Mouse (Mus musculus): ENCODE results near the gene Tgfbr3. TPM values are rescaled to one million over a fixed set of nuclear protein-coding genes. Genes with fewer than 3 reads are reported as not detected.

The Tgfbr3 gene
- polyA plus RNA-seq, 1 experiment from 2014 or later = 10.3 TPM

DNA sequence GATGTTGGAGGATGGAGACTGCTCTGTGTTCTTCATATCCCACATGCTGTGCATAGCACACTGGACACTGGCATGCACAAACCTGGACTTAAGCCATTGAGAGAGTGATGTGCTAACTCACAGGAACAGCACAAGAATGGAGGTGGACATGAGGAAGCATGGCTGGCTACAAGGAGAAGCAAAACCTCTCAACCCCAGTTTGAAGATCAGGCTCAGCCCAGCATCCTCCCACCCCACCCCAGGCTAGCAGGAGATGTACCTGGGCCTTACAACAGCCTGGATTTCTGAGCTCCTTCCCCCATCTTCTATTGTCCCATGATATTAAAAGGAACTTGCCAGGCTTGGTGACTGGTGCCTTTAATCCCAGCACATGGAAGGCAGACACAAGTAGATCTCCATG is 126.1 kb downstream of the Tgfbr3 start:
- no peak overlapping the region for H3K4me2 ChIP-seq (replicated peaks)
- H3K27me3 ChIP-seq = 0 out of 2 replicates have a peak, but pooled peaks cover 10% of the 10 kb centered on the region
- H3K4me3 ChIP-seq = no peak overlapping the region
- H3K27ac ChIP-seq (replicated peaks) = no peak overlapping the region
- H3K9me3 ChIP-seq = no peaks in the 10 kb centered on the region
- no peak for ATAC-seq (ENCODE audit: low FRiP score, low read depth)
- H3K9ac ChIP-seq (replicated peaks) = no peak overlapping the region
- H3K4me1 ChIP-seq = peaks cover 24% of the 10 kb centered on the region
- no peaks in the 10 kb centered on the region for H3K36me3 ChIP-seq

- no peak for ATAC-seq (ENCODE audit: low FRiP score, low read depth)
- no peak overlapping the region for H3K4me3 ChIP-seq
- H3K4me1 ChIP-seq = peaks cover 20% of the 10 kb centered on the region
- H3K9me3 ChIP-seq = no peaks in the 10 kb centered on the region
- H3K9ac ChIP-seq (replicated peaks) = no peak overlapping the region
- 0 out of 2 replicates have a peak, but pooled peaks cover 10% of the 10 kb centered on the region for H3K27me3 ChIP-seq
- WGBS = 85% methylated on average over 6 of the region's 6 CpGs
- no peaks in the 10 kb centered on the region for H3K36me3 ChIP-seq
- no peak overlapping the region for H3K27ac ChIP-seq (replicated peaks)
- no peak overlapping the region for H3K4me2 ChIP-seq (replicated peaks)
These were observed 126.6 kb downstream of the Tgfbr3 start for GRCm38 (mm10) chr5:107162812-107163211.

DNA sequence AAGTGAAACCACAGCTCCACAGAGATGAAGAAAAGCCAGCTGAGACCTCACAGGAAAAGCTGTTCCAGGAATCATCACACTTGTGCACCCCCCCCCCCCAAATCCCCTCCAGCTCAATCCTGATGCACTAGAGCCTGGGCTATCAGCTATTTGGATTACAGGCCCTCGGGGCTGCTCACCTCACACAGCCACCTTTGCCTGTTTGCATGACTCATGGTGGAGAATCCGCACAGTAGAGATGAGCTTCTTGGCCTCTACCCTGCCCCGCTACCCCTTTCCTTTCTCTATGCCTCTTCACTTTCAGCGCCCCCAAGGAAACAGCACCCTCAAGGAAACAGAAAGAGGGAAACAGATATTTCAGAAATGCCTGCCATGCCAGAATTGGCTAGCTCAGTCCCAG is 127.1 kb downstream of the Tgfbr3 start:
- no peak for ATAC-seq (ENCODE audit: low FRiP score, low read depth)
- Histone ChIP-seq H3K4me3 (no peak overlapping the region), H3K27ac (replicated peaks) (no peak overlapping the region), H3K4me2 (replicated peaks) (no peak overlapping the region), H3K36me3 (no peaks in the 10 kb centered on the region), H3K4me1 (peaks cover 15% of the 10 kb centered on the region), H3K9me3 (no peaks in the 10 kb centered on the region), H3K27me3 (0 out of 2 replicates have a peak, but pooled peaks cover 9% of the 10 kb centered on the region), H3K9ac (replicated peaks) (no peak overlapping the region)
- WGBS = 81% methylated on average over 4 of the region's 4 CpGs

- H3K27me3 ChIP-seq = no peaks in the 10 kb centered on the region
- WGBS = 87% methylated on average over 8 of the region's 8 CpGs
- no peak for ATAC-seq (ENCODE audit: low FRiP score, low read depth)
These were observed 129.2 kb downstream of the Tgfbr3 start for GRCm38 (mm10) chr5:107159914-107160890.

DNA sequence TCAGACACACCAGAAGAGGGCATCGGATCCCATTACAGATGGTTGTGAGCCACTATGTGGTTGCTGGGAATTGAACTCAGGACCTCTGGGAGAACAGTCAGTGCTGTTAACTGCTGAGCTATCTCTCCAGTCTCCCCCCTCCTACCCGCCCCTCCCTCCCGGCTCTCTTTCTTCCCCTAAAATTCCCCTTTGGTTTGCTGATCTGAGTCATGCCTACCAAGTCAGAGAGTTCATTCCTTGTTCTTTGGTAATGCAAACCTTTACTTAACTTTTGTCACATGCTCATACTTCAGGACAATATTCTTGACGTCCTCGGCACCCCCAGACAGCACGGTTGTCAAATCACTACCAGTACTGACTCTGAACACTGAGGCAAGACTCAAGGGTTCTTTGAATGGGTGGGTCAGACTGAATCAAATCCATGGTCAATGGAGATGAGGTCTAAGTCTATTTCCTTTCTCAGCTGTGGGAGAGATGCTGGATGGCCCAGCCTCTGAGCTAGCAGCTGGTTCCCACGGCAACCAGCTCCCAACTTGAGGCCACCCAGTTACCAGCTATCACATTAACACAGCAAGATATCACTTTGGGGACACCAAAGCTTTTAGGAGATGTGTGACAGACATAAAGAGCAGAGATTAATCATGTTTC is 130.8 kb downstream of the Tgfbr3 start:
- 63% methylated on average over 7 of the region's 7 CpGs for WGBS
- Histone ChIP-seq H3K36me3 (no peaks in the 10 kb centered on the region), H3K27me3 (no peaks in the 10 kb centered on the region), H3K4me3 (no peak overlapping the region), H3K4me1 (peaks cover 6% of the 10 kb centered on the region; the same call in 1 of the 2 replicates), H3K9ac (replicated peaks) (no peak overlapping the region), H3K9me3 (no peaks in the 10 kb centered on the region), H3K4me2 (replicated peaks) (no peak overlapping the region), H3K27ac (replicated peaks) (no peak overlapping the region)
- peak; percentile 75 for ATAC-seq (ENCODE audit: low FRiP score, low read depth)

More at GRCm38 (mm10) chr5:107159914-107160890, 129.2 kb downstream of the Tgfbr3 start:
- Histone ChIP-seq H3K27ac (replicated peaks) (no peak overlapping the region), H3K36me3 (no peaks in the 10 kb centered on the region), H3K9ac (replicated peaks) (no peak overlapping the region), H3K4me2 (replicated peaks) (no peak overlapping the region), H3K4me3 (no peak overlapping the region), H3K4me1 (peaks cover 6% of the 10 kb centered on the region; the same call in 1 of the 2 replicates), H3K9me3 (no peaks in the 10 kb centered on the region)

DNA sequence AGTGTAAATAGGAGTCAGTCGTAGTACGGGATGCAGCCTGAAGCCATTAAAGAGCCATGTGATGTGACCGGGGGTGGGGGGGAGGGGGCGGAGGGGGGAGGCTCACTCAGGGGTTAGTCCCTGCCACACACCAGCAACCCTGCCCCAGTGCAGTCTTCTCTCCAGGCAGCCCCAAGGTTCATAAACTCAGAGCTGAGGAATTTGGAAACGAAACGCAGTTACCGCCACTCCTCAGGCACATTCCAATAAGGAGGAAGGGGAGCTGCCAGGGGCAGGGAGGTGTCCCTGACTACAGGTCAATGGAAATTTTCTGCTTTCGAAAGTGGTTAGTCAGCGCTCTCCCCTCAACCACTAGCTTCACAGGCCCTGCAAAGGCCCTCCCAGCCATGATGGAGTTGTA is 132.0 kb downstream of the Tgfbr3 start:
- Histone ChIP-seq H3K4me2 (replicated peaks) (no peak overlapping the region), H3K9ac (replicated peaks) (no peak overlapping the region), H3K27ac (replicated peaks) (no peak overlapping the region), H3K4me3 (no peak overlapping the region), H3K27me3 (0 out of 2 replicates have a peak, but pooled peaks cover 6% of the 10 kb centered on the region), H3K36me3 (no peaks in the 10 kb centered on the region), H3K4me1 (peaks cover 6% of the 10 kb centered on the region; the same call in 1 of the 2 replicates), H3K9me3 (no peaks in the 10 kb centered on the region)
- WGBS = 48% methylated on average over 9 of the region's 9 CpGs
- ATAC-seq (ENCODE audit: low FRiP score, low read depth) = no peak

DNA sequence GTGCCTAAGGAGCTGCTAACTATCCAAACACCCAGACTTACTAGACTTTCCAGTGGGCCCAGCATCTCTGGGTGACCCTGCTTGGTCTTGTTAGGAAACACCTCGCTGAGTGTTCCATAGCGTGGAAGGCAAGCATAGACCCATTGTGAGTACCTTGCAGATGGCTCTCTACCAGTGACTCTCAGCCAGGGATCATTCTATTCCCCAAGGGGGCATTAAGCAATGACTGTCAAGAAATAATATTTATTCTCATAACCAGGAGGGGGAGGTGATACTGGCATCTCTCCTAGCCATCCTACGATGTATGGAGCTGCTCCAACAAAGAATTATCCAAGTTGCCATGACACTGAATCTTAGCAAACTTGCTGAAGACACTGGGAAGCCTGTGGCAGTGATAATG is 133.3 kb downstream of the Tgfbr3 start:
- 0 out of 2 replicates have a peak, but pooled peaks cover 11% of the 10 kb centered on the region for H3K27me3 ChIP-seq
- WGBS = 90% methylated on average over 3 of the region's 3 CpGs
- H3K27ac ChIP-seq (replicated peaks) = no peak overlapping the region

DNA sequence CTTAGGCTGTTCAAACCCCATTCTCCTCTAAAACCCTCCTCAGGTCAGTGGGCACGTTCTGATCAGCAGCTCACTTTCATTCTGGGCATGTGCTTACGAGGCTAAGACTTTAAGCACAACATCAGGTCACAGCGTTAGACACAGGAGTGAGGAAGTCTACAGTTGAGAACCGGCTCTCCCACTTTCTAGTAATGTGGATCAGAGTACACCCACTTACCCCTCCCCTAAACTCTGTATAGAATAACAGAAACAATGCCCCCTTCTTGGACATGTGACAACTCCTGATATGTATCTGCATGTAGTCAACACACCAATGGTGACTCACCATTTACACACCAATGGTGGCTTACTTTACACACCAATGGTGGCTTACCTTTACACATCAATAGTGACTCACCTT is 136.4 kb downstream of the Tgfbr3 start:
- H3K4me2 ChIP-seq (replicated peaks) = no peak overlapping the region
- H3K27me3 ChIP-seq = peaks cover 22% of the 10 kb centered on the region; the same call in 1 of the 2 replicates
- H3K4me1 ChIP-seq = peaks cover 21% of the 10 kb centered on the region
- no peak overlapping the region for H3K27ac ChIP-seq (replicated peaks)
- no peak overlapping the region for H3K9ac ChIP-seq (replicated peaks)
- no peak overlapping the region for H3K4me3 ChIP-seq
- no peaks in the 10 kb centered on the region for H3K9me3 ChIP-seq
- no peak for ATAC-seq (ENCODE audit: low FRiP score, low read depth)
- 84% methylated on average over 4 of the region's 4 CpGs for WGBS
- no peaks in the 10 kb centered on the region for H3K36me3 ChIP-seq

More for the DNA sequence above, 133.3 kb downstream of the Tgfbr3 start:
- Histone ChIP-seq H3K36me3 (no peaks in the 10 kb centered on the region), H3K4me1 (peaks cover 10% of the 10 kb centered on the region; the same call in 1 of the 2 replicates), H3K9me3 (no peaks in the 10 kb centered on the region), H3K4me3 (no peak overlapping the region), H3K4me2 (replicated peaks) (no peak overlapping the region), H3K9ac (replicated peaks) (no peak overlapping the region)
- ATAC-seq (ENCODE audit: low FRiP score, low read depth) = no peak

DNA sequence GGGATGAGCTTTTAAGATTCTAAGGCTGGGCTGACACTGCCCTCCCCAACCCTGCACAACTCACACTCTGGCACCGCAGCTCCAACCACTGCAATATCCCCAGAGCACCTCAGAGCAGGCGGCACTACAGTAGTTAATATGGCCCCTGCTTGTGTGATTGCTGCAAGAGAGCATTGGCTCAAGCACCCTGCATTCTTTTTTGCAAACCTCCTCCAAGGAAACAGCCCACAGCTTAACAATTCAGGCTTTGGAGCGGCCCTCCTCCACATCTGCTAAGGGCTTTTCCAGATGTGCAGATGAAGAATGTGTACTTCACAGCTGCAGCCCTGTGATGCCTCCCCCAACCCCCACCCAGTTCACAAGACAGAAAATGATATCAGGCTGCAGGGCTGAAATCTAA is 138.1 kb downstream of the Tgfbr3 start:
- Histone ChIP-seq H3K4me1 (peaks cover 33% of the 10 kb centered on the region), H3K27me3 (peaks cover 22% of the 10 kb centered on the region; the same call in 1 of the 2 replicates), H3K9ac (replicated peaks) (no peak overlapping the region), H3K9me3 (no peaks in the 10 kb centered on the region), H3K4me3 (no peak overlapping the region), H3K36me3 (no peaks in the 10 kb centered on the region), H3K4me2 (replicated peaks) (no peak overlapping the region), H3K27ac (replicated peaks) (no peak overlapping the region)
- WGBS = 57% methylated on average over 3 of the region's 3 CpGs
- no peak for ATAC-seq (ENCODE audit: low FRiP score, low read depth)

DNA sequence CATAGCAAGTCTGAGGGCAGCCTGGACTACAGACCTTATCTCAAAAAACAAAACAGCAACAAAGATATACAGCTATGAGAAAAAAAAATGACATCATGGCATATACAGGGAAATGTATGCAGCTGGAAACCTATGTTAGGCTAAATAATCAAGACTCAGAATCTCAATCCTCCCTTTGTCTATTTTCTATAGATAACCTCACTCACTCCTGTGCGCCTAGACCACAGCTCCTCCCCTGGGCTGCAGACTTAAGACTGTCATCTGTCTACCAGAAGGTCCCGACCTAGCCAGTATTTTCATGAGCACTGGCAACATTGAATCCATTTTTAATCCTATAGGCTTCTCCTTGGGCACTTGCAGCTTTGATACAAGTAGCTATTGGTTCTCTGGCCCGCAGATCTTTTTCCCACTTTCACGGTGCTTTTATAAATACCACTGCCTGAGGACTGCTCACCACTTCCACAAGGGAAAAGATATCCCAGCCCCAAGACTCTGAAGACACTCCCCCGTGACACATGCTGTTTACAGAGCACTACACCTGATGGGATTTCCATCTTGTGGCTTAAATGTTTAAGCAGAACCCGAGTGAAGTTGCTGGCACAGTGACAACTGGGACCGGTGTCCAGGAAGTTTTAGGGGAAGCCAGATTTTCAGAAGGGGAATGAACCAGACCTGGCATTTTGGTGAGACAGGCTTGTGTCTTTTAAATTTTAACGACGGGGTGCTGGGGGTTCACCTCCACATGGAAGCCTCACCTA is 138.7 kb downstream of the Tgfbr3 start:
- H3K36me3 ChIP-seq = no peaks in the 10 kb centered on the region
- peaks cover 22% of the 10 kb centered on the region; the same call in 1 of the 2 replicates for H3K27me3 ChIP-seq
- ATAC-seq (ENCODE audit: low FRiP score, low read depth) = no peak
- no peak overlapping the region for H3K27ac ChIP-seq (replicated peaks)
- H3K4me2 ChIP-seq (replicated peaks) = no peak overlapping the region
- no peaks in the 10 kb centered on the region for H3K9me3 ChIP-seq
- 53% methylated on average over 9 of the region's 9 CpGs for WGBS
- H3K4me3 ChIP-seq = no peak overlapping the region
- peaks cover 33% of the 10 kb centered on the region for H3K4me1 ChIP-seq
- H3K9ac ChIP-seq (replicated peaks) = no peak overlapping the region

DNA sequence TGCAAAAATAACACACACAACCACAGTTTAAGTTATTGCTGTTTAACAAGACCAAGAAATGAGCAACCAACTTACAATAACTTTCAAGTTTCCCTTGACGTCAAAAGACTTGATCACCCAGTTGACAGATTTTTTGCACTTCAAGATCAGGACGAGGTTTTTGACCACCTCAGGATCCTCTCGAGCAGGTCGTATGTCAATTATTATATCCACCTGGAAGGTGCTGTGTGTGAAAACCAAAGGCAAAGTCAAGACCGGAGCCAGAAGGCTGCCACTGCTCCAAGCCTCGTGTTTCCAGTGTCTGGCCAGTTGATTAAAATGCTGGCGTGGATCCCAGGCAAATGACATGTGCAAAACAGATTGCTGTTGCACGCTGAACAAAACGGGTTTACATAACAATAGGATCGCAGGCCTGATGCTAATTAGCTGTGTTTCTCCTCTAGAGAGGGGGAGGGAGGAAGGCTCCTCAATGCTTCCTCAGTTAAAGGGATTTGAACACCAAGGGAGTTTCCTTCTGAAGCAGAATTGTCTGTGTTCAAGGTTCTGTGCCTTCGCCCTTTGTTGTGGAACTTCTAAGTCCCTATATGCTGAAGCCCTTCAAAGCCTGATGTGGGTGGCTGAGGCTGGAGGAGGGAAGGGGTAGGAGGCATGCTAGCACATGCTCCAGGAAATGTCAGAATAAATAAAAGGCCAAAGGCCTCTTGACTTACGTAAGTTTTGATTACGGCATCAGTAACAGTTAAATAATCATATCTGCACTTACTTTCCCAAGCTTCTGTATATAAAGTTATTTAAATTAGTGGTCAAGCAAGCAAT is 141.3 kb downstream of the Tgfbr3 start:
- peak; percentile 86 for ATAC-seq (ENCODE audit: low FRiP score, low read depth)
- H3K27me3 ChIP-seq = peaks cover 25% of the 10 kb centered on the region; the same call in 1 of the 2 replicates
- 12% methylated on average over 13 of the region's 13 CpGs for WGBS
- no peaks in the 10 kb centered on the region for H3K9me3 ChIP-seq
- H3K36me3 ChIP-seq = no peaks in the 10 kb centered on the region
- no peak overlapping the region for H3K4me3 ChIP-seq
- H3K4me1 ChIP-seq = peaks cover 48% of the 10 kb centered on the region
- 0 out of 2 replicates have a peak overlapping the region, but pooled peaks have one; percentile 47 for H3K27ac ChIP-seq (replicated peaks)
- H3K4me2 ChIP-seq (replicated peaks) = peak overlapping the region; percentile 15; the same call in 1 of the 2 replicates
- no peak overlapping the region for H3K9ac ChIP-seq (replicated peaks)
